ENCODE assay signal across 15 mouse cellular contexts in the genomic region with DNA sequence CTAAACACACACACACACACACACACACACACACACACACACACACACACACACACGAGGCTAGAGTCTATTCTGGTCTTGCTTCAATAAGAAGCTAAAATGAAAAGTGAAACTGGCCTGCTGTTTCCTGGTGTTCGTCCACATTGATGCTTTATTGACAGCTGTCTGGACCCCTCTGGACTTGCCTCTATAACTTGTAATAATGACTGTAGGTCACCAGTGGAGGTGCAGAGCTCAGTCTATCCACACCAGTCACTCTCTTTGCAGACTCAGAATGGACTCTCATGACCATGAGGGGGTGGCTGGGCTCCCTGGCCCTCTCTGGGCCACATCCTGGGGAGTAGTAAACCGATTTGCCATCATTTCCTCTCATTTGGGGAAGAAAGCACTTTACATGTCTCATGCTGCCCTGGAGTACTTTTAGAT.
A peak's percentile ranks its signal among the peaks of the same experiment; 100 is the strongest.
DNase-seq lines count a peak whose midpoint lies in the region; ATAC-seq and TF ChIP-seq lines count a peak whose summit lies in the region.
"Had no signal": no experiment of that assay in that cellular context is flagged by ENCODE, and none has a peak within 500 bp of the region (broad histone marks: within the 10 kb centered on the region; RNA-seq: fewer than 3 reads in every experiment).

No protein-coding gene starts in this region.

- H3K9me3 ChIP-seq in lung, embryonic 15.5 days: no peaks in the 10 kb centered on the region
- H3K9me3 ChIP-seq in forebrain, embryonic 12.5 days: no peaks in the 10 kb centered on the region
- no peaks in the 10 kb centered on the region for H3K9me3 ChIP-seq in neural tube, embryonic 15.5 days (replicated peaks)
- H3K9me3 ChIP-seq: heart, embryonic 10.5 days; hindbrain, embryonic 15.5 days; limb, embryonic 12.5 days; liver, embryonic 15.5 days had no signal

- H3K9ac ChIP-seq in lung, embryonic 15.5 days: no peak overlapping the region
- no peak overlapping the region for H3K9ac ChIP-seq in forebrain, embryonic 12.5 days
- H3K9ac ChIP-seq in neural tube, embryonic 15.5 days (replicated peaks): no peak overlapping the region
- H3K9ac ChIP-seq: hindbrain, embryonic 15.5 days; limb, embryonic 12.5 days; liver, embryonic 15.5 days had no signal

- ATAC-seq in lung, embryonic 15.5 days (ENCODE audit: borderline replicate concordance, extremely low read depth, low FRiP score, low TSS enrichment): no peak
- peak; percentile 31; the same call in 1 of the 2 replicates for ATAC-seq in forebrain, embryonic 12.5 days (ENCODE audit: low FRiP score)
- ATAC-seq in hematopoietic stem cell, adult 5-6 weeks (replicated peaks in 1 of 2; ENCODE audit: insufficient read depth in 1 of 2, low FRiP score in 2 of 2, low TSS enrichment in 1 of 2, low read depth in 1 of 2, poor library complexity in 2 of 2, severe bottlenecking in 2 of 2): peak; percentile 24 to 40; a peak in 3 of 4 replicates
- no peak for ATAC-seq in neural tube, embryonic 15.5 days (ENCODE audit: low FRiP score)
- ATAC-seq: CD4-positive, CD25-positive, alpha-beta regulatory T cell, adult 4 months had no signal

- TF ChIP-seq CTCF in lung, adult 2 months (IDR thresholded peaks at IDR 0.05; ENCODE audit: insufficient read depth, low read length): no peak

- WGBS in lung, embryonic 15.5 days: 53% methylated on average over 3 of the region's 3 CpGs
- WGBS in lung, adult 2 months: 36% methylated on average over 3 of the region's 3 CpGs
- WGBS in forebrain, embryonic 12.5 days: 55% methylated on average over 3 of the region's 3 CpGs
- WGBS in neural tube, embryonic 15.5 days: 42% methylated on average over 3 of the region's 3 CpGs

- no peak for TF ChIP-seq POLR2A in lung, adult 2 months (IDR thresholded peaks at IDR 0.05; ENCODE audit: borderline replicate concordance, extremely low read depth, low read depth, low read length)

- no peak for DNase-seq in lung, adult 2 months
- no peak for DNase-seq in left cerebral cortex, adult 8-10 months (ENCODE audit: low spot score in 2 of 2)
- no peak for DNase-seq in ovary, postnatal 10 days (ENCODE audit: low spot score)
- DNase-seq: adrenal gland, postnatal 25 days; kidney, adult 2 months had no signal

- H3K27ac ChIP-seq in lung, embryonic 15.5 days: peak overlapping the region; percentile 13; the same call in 1 of the 2 replicates
- no peak overlapping the region for H3K27ac ChIP-seq in forebrain, embryonic 12.5 days
- H3K27ac ChIP-seq in neural tube, embryonic 15.5 days (replicated peaks): 0 out of 2 replicates have a peak overlapping the region, but pooled peaks have one; percentile 28
- H3K27ac ChIP-seq: heart, embryonic 10.5 days; liver, embryonic 15.5 days; macrophage had no signal

- H3K4me2 ChIP-seq in lung, embryonic 15.5 days: no peak overlapping the region
- H3K4me2 ChIP-seq in forebrain, embryonic 12.5 days: no peak overlapping the region
- no peak overlapping the region for H3K4me2 ChIP-seq in neural tube, embryonic 15.5 days
- H3K4me2 ChIP-seq: limb, embryonic 12.5 days; liver, embryonic 15.5 days had no signal

- peaks cover 8% of the 10 kb centered on the region for H3K4me1 ChIP-seq in lung, embryonic 15.5 days
- H3K4me1 ChIP-seq in lung, adult 2 months (ENCODE audit: control insufficient read depth, insufficient read depth, low read length): no peaks in the 10 kb centered on the region
- H3K4me1 ChIP-seq in forebrain, embryonic 12.5 days: peaks cover 16% of the 10 kb centered on the region
- H3K4me1 ChIP-seq in neural tube, embryonic 15.5 days: peaks cover 13% of the 10 kb centered on the region
- H3K4me1 ChIP-seq: heart, embryonic 10.5 days; liver, embryonic 15.5 days had no signal

- H3K36me3 ChIP-seq in lung, embryonic 15.5 days: no peaks in the 10 kb centered on the region
- no peaks in the 10 kb centered on the region for H3K36me3 ChIP-seq in forebrain, embryonic 12.5 days (replicated peaks)
- H3K36me3 ChIP-seq in neural tube, embryonic 15.5 days: no peaks in the 10 kb centered on the region
- H3K36me3 ChIP-seq: heart, embryonic 10.5 days; hindbrain, embryonic 15.5 days; limb, embryonic 12.5 days; liver, embryonic 15.5 days had no signal

- H3K27me3 ChIP-seq in lung, embryonic 15.5 days: no peaks in the 10 kb centered on the region
- H3K27me3 ChIP-seq in forebrain, embryonic 12.5 days: no peaks in the 10 kb centered on the region
- H3K27me3 ChIP-seq in neural tube, embryonic 15.5 days (replicated peaks): no peaks in the 10 kb centered on the region
- H3K27me3 ChIP-seq: hindbrain, embryonic 15.5 days; limb, embryonic 12.5 days; liver, embryonic 15.5 days had no signal

- no peak overlapping the region for H3K4me3 ChIP-seq in lung, embryonic 15.5 days
- H3K4me3 ChIP-seq in lung, adult 2 months (replicated peaks; ENCODE audit: extremely low read depth, low read depth, low read length): no peak overlapping the region
- no peak overlapping the region for H3K4me3 ChIP-seq in forebrain, embryonic 12.5 days (replicated peaks)
- no peak overlapping the region for H3K4me3 ChIP-seq in neural tube, embryonic 15.5 days (replicated peaks)
- H3K4me3 ChIP-seq: heart, embryonic 10.5 days; hindbrain, embryonic 15.5 days; limb, embryonic 12.5 days; liver, embryonic 15.5 days had no signal

Comparison
In these comparisons a context has a peak if more than half of its experiments do, and no peak if none do; other contexts are left out.
1. ATAC-seq: peak in forebrain, embryonic 12.5 days (single experiment) and hematopoietic stem cell, adult 5-6 weeks (2 of 2); none in lung, embryonic 15.5 days (single experiment) and neural tube, embryonic 15.5 days (single experiment).